In the genomic region with DNA sequence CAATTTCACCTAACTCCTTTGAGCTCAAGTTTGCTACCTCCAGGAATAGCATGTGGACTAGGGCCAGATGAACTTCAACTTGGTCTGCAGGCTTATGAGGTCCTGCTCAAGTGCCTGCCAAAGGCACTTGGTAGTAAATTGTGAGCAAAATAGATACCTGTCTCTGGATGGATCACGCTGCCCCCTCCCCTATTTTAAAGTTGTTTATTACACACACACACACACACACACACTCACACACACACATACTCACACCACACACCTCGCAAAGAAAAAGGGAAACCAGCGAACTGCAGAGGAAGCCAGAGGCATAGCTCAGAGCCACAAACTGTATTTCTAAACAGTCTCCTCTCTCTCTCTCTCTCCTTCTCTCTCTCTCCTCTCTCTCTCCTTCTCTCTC, we compare ENCODE assay signal across 8 mouse cellular contexts. TPM values are rescaled to one million over a fixed set of nuclear protein-coding genes. Genes with fewer than 3 reads are reported as not detected.
DNase-seq lines count a peak whose midpoint lies in the region; ATAC-seq and TF ChIP-seq lines count a peak whose summit lies in the region.

No protein-coding gene starts in this region.

- H3K27ac ChIP-seq in spleen, adult 2 months (ENCODE audit: insufficient read depth, low read length) = peak overlapping the region; percentile 96
- peak overlapping the region; percentile 96 for H3K27ac ChIP-seq in embryonic fibroblast, embryonic 13.5 days (ENCODE audit: insufficient read depth, low read length)
- no peak overlapping the region for H3K27ac ChIP-seq in midbrain, embryonic 14.5 days (replicated peaks; ENCODE audit: low read depth, low read length)

- no peak for DNase-seq in spleen, adult 2 months (ENCODE audit: low read depth in 1 of 2, low spot score in 2 of 2)
- no peak for DNase-seq in spleen, postnatal 14 days (ENCODE audit: low spot score in 2 of 2)
- peak; percentile 70 for DNase-seq in induced T-regulatory cell, adult 2 months (ENCODE audit: low read depth)
- no peak for DNase-seq in midbrain, embryonic 14.5 days
- DNase-seq in urinary bladder, postnatal 36 days (ENCODE audit: low spot score in 2 of 2) = no peak
- DNase-seq in spleen, adult 12 weeks (ENCODE audit: low spot score) = no peak
- DNase-seq in adrenal gland, postnatal 25 days = no peak

- H3K9ac ChIP-seq in midbrain, embryonic 14.5 days (replicated peaks; ENCODE audit: low read length) = no peak overlapping the region

- H3K4me1 ChIP-seq in spleen, adult 2 months (ENCODE audit: control insufficient read depth, insufficient read depth, insufficient read length) = peaks cover 3% of the 10 kb centered on the region; the same call in 1 of the 2 replicates
- H3K4me1 ChIP-seq in embryonic fibroblast, embryonic 13.5 days (ENCODE audit: control insufficient read depth, insufficient read depth, low read length) = peaks cover 3% of the 10 kb centered on the region
- peaks cover 42% of the 10 kb centered on the region for H3K4me1 ChIP-seq in midbrain, embryonic 14.5 days (ENCODE audit: control insufficient read depth, insufficient read depth, low read length)

- peaks cover 1% of the 10 kb centered on the region; the same call in 1 of the 2 replicates for H3K36me3 ChIP-seq in spleen, adult 2 months (ENCODE audit: control insufficient read depth, insufficient read depth, low read length)
- H3K36me3 ChIP-seq in midbrain, embryonic 14.5 days (ENCODE audit: control insufficient read depth, insufficient read depth, low read length) = no peaks in the 10 kb centered on the region

- no peaks in the 10 kb centered on the region for H3K27me3 ChIP-seq in spleen, adult 2 months (ENCODE audit: control insufficient read depth, insufficient read depth, low read length)
- peaks cover 46% of the 10 kb centered on the region for H3K27me3 ChIP-seq in midbrain, embryonic 14.5 days (ENCODE audit: control insufficient read depth, insufficient read depth, low read length)

- TF ChIP-seq POLR2A in spleen, adult 2 months (IDR thresholded peaks at IDR 0.05; ENCODE audit: low read depth, low read length) = no peak
- no peak; the same call in 1 of the 2 replicates for TF ChIP-seq POLR2A in embryonic fibroblast, embryonic 13.5 days (IDR thresholded peaks at IDR 0.05; ENCODE audit: low read depth, low read length)

- peak overlapping the region; percentile 100 for H3K4me2 ChIP-seq in midbrain, embryonic 14.5 days (ENCODE audit: low read length)

- no peak for ATAC-seq in midbrain, embryonic 14.5 days (ENCODE audit: low FRiP score, low TSS enrichment)

- no peak for TF ChIP-seq CTCF in spleen, adult 2 months (IDR thresholded peaks at IDR 0.05; ENCODE audit: extremely low read depth, insufficient read depth, insufficient read length, insufficient replicate concordance)
- no peak for TF ChIP-seq CTCF in embryonic fibroblast, embryonic 13.5 days (IDR thresholded peaks at IDR 0.05; ENCODE audit: borderline replicate concordance, insufficient read depth, low read length)

- H3K9me3 ChIP-seq in midbrain, embryonic 14.5 days (ENCODE audit: control insufficient read depth, low read length) = no peaks in the 10 kb centered on the region

- peak overlapping the region; percentile 94 for H3K4me3 ChIP-seq in spleen, adult 2 months (ENCODE audit: extremely low read depth, insufficient read depth, insufficient read length)
- H3K4me3 ChIP-seq in embryonic fibroblast, embryonic 13.5 days (ENCODE audit: insufficient read depth, low read length) = peak overlapping the region; percentile 96
- peak overlapping the region; percentile 56 for H3K4me3 ChIP-seq in midbrain, embryonic 14.5 days (replicated peaks; ENCODE audit: low read depth, low read length)

- 3% methylated on average over 3 of the region's 3 CpGs for whole genome bisulfite sequencing in spleen, adult 2 months
- 6% methylated on average over 3 of the region's 3 CpGs for WGBS in midbrain, embryonic 14.5 days

RNA-seq across cellular contexts. Expression of a gene that starts 2.1 kb away (rescaled TPM):
- polyA plus RNA-seq in spleen, adult 2 months (2012; rRNA removed) = not detected in 2 replicates
- not detected in 2 replicates for polyA plus RNA-seq in embryonic fibroblast, embryonic 13.5 days (2011; ENCODE audit: insufficient read length, low read depth, missing spikeins)
- polyA plus RNA-seq in midbrain, embryonic 14.5 days (2014; fragmentation: Nextera tagmentation; extraction: Ambion mirVana) = not detected in 2 replicates
- total RNA-seq in adrenal gland, postnatal 25 days (2021) = not detected in 2 replicates

RNA-seq across cellular contexts. Expression of a gene that starts 2.5 kb away (rescaled TPM):
- polyA plus RNA-seq in spleen, adult 2 months (2012; rRNA removed) = 24.1 and 29.3 TPM in 2 replicates
- polyA plus RNA-seq in embryonic fibroblast, embryonic 13.5 days (2011; ENCODE audit: insufficient read length, low read depth, missing spikeins) = 12.8 and 13.1 TPM in 2 replicates
- polyA plus RNA-seq in midbrain, embryonic 14.5 days (2014; fragmentation: Nextera tagmentation; extraction: Ambion mirVana) = 0.26 and 0.39 TPM in 2 replicates
- 47.5 and 61.7 TPM in 2 replicates for total RNA-seq in adrenal gland, postnatal 25 days (2021)

RNA-seq across cellular contexts. Expression of a gene that starts 54.0 kb away (rescaled TPM):
- not detected in 2 replicates for polyA plus RNA-seq in spleen, adult 2 months (2012; rRNA removed)
- not detected in 2 replicates for polyA plus RNA-seq in embryonic fibroblast, embryonic 13.5 days (2011; ENCODE audit: insufficient read length, low read depth, missing spikeins)
- polyA plus RNA-seq in midbrain, embryonic 14.5 days (2014; fragmentation: Nextera tagmentation; extraction: Ambion mirVana) = not detected in 2 replicates
- not detected in 2 replicates for total RNA-seq in adrenal gland, postnatal 25 days (2021)
